Mouse (Mus musculus): ENCODE results near the gene Mex3d. TPM values are rescaled to one million over a fixed set of nuclear protein-coding genes. Genes with fewer than 3 reads are reported as not detected.

Mex3d gene
- 0.78 and 0.92 TPM in 2 replicates for polyA plus RNA-seq (2015; fragmentation: Nextera tagmentation; extraction: Ambion mirVana)

DNA sequence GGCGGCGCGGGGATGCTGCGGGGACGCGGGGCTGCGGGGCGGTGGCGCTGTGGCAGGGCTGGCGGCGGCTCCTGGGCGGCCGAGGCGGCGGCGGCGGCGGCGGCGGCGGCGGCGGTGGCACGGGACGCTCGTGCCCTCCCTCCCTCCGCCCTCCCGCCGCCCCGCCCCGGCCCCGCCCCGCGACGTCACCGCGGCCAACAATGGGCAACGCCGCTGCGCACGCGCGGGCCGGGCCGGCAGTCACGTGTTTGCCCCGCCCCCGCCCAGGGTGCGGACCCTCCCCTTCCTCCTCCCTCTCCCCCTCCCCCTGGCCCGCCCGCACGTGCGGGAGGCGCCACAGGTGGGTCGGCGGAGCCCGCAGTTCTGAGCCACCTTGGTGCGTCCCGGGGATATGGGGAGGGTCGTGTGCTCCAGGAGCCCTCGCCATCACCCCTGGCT is at the start of gene Mex3d:
Gene Mex3d (minus strand): TSS at position 138 of the 438 bp plus-strand sequence.
- Histone ChIP-seq H3K4me3 (replicated peaks) (peak within 1 kb of the TSS; percentile 71), H3K27ac (replicated peaks) (peak within 1 kb of the TSS; percentile 62), H3K4me2 (peak within 1 kb of the TSS; percentile 99), H3K9me3 (replicated peaks) (no peaks in the 10 kb centered on the region), H3K27me3 (peaks cover 19% of the 10 kb centered on the region), H3K9ac (peak within 1 kb of the TSS; percentile 72), H3K36me3 (replicated peaks) (peaks cover 21% of the 10 kb centered on the region), H3K4me1 (replicated peaks) (peaks cover 60% of the 10 kb centered on the region)
- ATAC-seq (ENCODE audit: insufficient read depth) = peak; percentile 42; the same call in 1 of the 2 replicates
- WGBS (ENCODE audit: insufficient replicate concordance) = 2% methylated on average over 30 of the region's 61 CpGs

GRCm38 (mm10) chr10:80436276-80436675 is 48.8 kb upstream of the Mex3d start:
- Histone ChIP-seq H3K27me3 (no peaks in the 10 kb centered on the region; the same call in 1 of the 2 replicates), H3K4me1 (replicated peaks) (peaks cover 54% of the 10 kb centered on the region), H3K4me2 (peak overlapping the region; percentile 84), H3K9ac (peak overlapping the region; percentile 22; the same call in 1 of the 2 replicates), H3K4me3 (replicated peaks) (peak overlapping the region; percentile 1; the same call in 1 of the 2 replicates), H3K9me3 (replicated peaks) (no peaks in the 10 kb centered on the region), H3K36me3 (replicated peaks) (peaks cover under 1% of the 10 kb centered on the region; the same call in 1 of the 2 replicates), H3K27ac (replicated peaks) (peak overlapping the region; percentile 98)
- ATAC-seq (ENCODE audit: insufficient read depth) = no peak
- WGBS (ENCODE audit: insufficient replicate concordance) = 17% methylated on average over 9 of the region's 9 CpGs

DNA sequence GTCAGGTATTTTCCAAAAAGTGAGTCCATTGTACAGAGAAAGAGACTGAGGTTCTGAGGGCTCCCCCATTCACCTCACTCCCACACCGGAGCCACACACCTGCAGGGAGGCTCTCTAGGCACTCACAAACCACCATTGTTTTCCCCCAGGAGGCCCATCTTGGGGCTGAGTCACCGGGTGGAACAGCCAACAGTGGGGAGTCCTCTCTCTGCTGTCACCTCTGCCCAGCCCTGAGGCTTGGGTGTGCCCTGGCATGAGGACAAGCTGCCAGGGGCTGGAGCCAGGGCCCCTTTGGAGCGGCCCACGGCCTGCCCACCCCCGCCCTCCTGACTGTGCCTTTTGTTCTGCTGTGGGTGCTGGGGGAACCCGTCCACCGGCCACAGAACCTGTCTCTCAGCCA is 48.3 kb upstream of the Mex3d start:
- peaks cover 5% of the 10 kb centered on the region for H3K36me3 ChIP-seq (replicated peaks)
- peak overlapping the region; percentile 1; the same call in 1 of the 2 replicates for H3K4me3 ChIP-seq (replicated peaks)
- ATAC-seq (ENCODE audit: insufficient read depth) = peak; percentile 13; the same call in 1 of the 2 replicates
- no peaks in the 10 kb centered on the region for H3K9me3 ChIP-seq (replicated peaks)
- H3K27ac ChIP-seq (replicated peaks) = peak overlapping the region; percentile 98
- peaks cover 59% of the 10 kb centered on the region for H3K4me1 ChIP-seq (replicated peaks)
- no peaks in the 10 kb centered on the region; the same call in 1 of the 2 replicates for H3K27me3 ChIP-seq
- H3K9ac ChIP-seq = peak overlapping the region; percentile 22
- WGBS (ENCODE audit: insufficient replicate concordance) = 13% methylated on average over 7 of the region's 7 CpGs
- H3K4me2 ChIP-seq = peak overlapping the region; percentile 84

DNA sequence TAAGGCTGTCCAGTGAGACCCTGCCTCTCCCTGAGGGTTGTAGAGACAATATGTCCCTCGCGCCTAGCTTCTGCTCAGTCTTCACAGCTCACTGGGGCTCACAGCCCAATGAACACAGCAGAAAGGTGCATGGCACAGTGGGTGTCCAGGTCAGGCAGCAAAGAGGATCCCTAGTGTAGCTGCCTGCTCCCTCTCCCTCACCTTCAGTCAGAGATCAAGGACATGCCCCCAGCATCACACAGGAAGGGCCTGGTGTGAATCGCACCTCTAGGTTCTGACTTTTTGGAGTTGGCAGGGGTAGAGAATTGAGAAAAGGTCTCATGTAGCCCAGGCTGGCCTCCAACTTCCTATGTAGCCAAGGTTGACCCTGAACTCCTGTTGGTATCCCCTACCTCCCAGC is 47.4 kb upstream of the Mex3d start:
- 77% methylated on average over 3 of the region's 3 CpGs for WGBS (ENCODE audit: insufficient replicate concordance)
- Histone ChIP-seq H3K4me2 (peak overlapping the region; percentile 84), H3K36me3 (replicated peaks) (peaks cover 15% of the 10 kb centered on the region), H3K27ac (replicated peaks) (peak overlapping the region; percentile 98), H3K4me3 (replicated peaks) (peak overlapping the region; percentile 100), H3K9me3 (replicated peaks) (no peaks in the 10 kb centered on the region), H3K4me1 (replicated peaks) (peaks cover 69% of the 10 kb centered on the region), H3K27me3 (no peaks in the 10 kb centered on the region; the same call in 1 of the 2 replicates), H3K9ac (peak overlapping the region; percentile 25; the same call in 1 of the 2 replicates)
- ATAC-seq (ENCODE audit: insufficient read depth) = no peak

- peak overlapping the region; percentile 41 for H3K9ac ChIP-seq
- H3K4me3 ChIP-seq (replicated peaks) = peak overlapping the region; percentile 100
- peak; percentile 0; the same call in 1 of the 2 replicates for ATAC-seq (ENCODE audit: insufficient read depth)
- no peaks in the 10 kb centered on the region; the same call in 1 of the 2 replicates for H3K27me3 ChIP-seq
- 8% methylated on average over 8 of the region's 8 CpGs for WGBS (ENCODE audit: insufficient replicate concordance)
- H3K27ac ChIP-seq (replicated peaks) = peak overlapping the region; percentile 98
- H3K9me3 ChIP-seq (replicated peaks) = no peaks in the 10 kb centered on the region
- peaks cover 21% of the 10 kb centered on the region for H3K36me3 ChIP-seq (replicated peaks)
- H3K4me2 ChIP-seq = peak overlapping the region; percentile 84
- H3K4me1 ChIP-seq (replicated peaks) = peaks cover 72% of the 10 kb centered on the region
These were observed 46.8 kb upstream of the Mex3d start for GRCm38 (mm10) chr10:80434233-80434592.

DNA sequence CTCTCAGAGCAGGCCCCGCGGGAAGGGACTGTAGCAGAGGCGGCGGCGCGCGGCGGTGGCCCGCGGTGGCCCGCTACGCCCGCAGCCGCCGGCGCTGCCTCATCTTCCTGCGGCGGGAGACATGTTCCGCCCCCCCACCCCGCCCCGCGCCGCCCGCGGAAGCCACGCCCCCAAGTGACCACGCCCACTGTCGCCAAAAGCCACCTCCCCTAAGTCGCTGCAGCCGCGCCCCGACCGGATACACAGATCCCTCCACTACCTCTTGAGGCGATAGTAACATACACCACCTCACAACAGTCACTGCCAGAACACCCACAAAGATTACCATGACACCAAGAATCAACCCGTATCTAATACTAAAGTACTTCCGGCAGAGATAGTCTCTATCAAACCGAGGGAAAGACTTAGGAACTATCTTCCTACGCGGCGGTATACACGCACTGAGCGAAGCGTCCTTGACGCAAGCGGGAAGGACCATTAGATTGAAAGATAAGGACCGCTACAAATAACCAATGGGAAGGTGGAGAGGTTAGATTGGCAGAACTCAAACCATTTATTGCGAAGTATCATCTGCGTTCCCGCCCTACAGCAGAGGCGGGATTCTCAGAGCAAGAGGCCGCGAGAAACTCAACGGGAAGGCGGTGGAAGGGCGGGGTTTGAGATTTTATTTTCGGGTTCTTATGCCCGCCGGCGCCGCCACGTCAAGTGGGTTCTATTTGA is 46.2 kb upstream of the Mex3d start, which contains the start of gene Tcf3:
Gene Tcf3 (minus strand): TSS at position 135 of the 720 bp plus-strand sequence.
- Histone ChIP-seq H3K9ac (peak within 1 kb of the TSS; percentile 100), H3K9me3 (replicated peaks) (no peaks in the 10 kb centered on the region), H3K4me1 (replicated peaks) (peaks cover 72% of the 10 kb centered on the region), H3K36me3 (replicated peaks) (peaks cover 26% of the 10 kb centered on the region), H3K4me3 (replicated peaks) (peak within 1 kb of the TSS; percentile 100), H3K27ac (replicated peaks) (peak within 1 kb of the TSS; percentile 98), H3K27me3 (no peaks in the 10 kb centered on the region; the same call in 1 of the 2 replicates), H3K4me2 (peak within 1 kb of the TSS; percentile 84)
- ATAC-seq (ENCODE audit: insufficient read depth) = peak; percentile 88
- under 1% methylated on average over 60 of the region's 61 CpGs for WGBS (ENCODE audit: insufficient replicate concordance)

GRCm38 (mm10) chr10:80432936-80433512 is 45.6 kb upstream of the Mex3d start:
- peaks cover 70% of the 10 kb centered on the region for H3K4me1 ChIP-seq (replicated peaks)
- under 1% methylated on average over 60 of the region's 60 CpGs for WGBS (ENCODE audit: insufficient replicate concordance)
- no peak for ATAC-seq (ENCODE audit: insufficient read depth)

DNA sequence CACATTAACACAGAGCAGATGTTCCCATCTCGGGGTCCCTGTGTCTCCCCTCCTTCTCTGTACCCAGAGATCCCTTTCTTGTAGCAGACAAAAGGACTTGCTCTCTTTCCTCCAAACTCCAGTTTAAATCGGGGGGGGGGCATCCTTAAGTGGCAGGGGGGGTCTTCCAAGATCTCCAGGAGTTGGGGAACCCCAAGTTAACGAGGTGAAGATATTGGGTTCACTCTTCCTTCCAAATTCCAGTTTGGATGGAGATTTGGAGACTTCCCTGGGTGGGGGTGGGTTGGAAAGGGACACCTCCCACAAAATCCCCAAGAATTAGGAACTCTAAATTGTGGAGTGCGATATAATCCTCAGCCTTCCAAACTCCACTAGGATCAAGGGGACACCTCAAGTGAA is 44.9 kb upstream of the Mex3d start:
- Histone ChIP-seq H3K4me2 (peak overlapping the region; percentile 84), H3K9me3 (replicated peaks) (no peaks in the 10 kb centered on the region), H3K4me1 (replicated peaks) (peaks cover 66% of the 10 kb centered on the region), H3K27ac (replicated peaks) (peak overlapping the region; percentile 98), H3K36me3 (replicated peaks) (peaks cover 39% of the 10 kb centered on the region), H3K4me3 (replicated peaks) (peak overlapping the region; percentile 100), H3K9ac (peak overlapping the region; percentile 100), H3K27me3 (no peaks in the 10 kb centered on the region)
- no peak for ATAC-seq (ENCODE audit: insufficient read depth)
- WGBS (ENCODE audit: insufficient replicate concordance) = 2% methylated on average over 4 of the region's 4 CpGs

More at GRCm38 (mm10) chr10:80432936-80433512, 45.6 kb upstream of the Mex3d start:
- Histone ChIP-seq H3K27ac (replicated peaks) (peak overlapping the region; percentile 98), H3K27me3 (no peaks in the 10 kb centered on the region; the same call in 1 of the 2 replicates), H3K9me3 (replicated peaks) (no peaks in the 10 kb centered on the region), H3K9ac (peak overlapping the region; percentile 100), H3K36me3 (replicated peaks) (peaks cover 33% of the 10 kb centered on the region), H3K4me2 (peak overlapping the region; percentile 84), H3K4me3 (replicated peaks) (peak overlapping the region; percentile 100)

DNA sequence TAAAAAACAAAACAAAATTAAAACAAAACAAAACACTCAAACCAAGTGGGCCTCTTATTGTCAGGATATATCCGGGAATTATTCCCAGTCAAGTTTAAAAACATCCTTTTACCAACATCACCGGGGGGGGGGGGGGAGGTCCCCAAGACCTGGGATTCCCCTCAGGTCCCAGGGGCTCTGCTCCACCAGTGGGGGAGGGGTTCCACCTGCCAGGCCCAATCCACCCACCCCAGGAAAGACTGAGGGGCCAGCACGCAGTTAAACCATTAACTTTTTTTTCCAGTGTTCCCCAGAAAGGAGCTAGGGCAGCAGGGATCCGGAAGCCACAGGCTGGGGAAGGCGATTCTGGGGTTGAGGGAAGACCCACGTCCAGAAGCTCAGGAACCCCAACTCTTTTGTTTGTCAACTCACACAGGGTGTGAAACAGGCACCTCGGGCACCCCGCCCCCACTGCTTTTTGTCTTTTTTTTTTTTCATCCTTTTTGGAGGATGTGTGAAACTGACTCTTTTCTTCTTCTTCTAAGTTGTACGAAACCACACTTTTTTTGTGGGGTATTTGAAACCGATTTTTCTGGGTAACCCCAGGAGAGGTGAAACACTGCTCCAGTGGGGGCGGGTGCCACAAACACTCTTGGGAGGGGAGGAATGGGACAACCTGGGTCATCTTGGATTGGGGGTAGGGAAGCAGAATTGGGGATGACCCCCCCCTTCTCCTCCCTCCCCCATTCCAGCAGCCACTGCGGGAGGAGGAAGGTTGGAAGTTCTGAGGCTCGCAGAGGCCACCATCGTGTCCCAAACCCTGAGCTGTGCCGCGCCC is 44.3 kb upstream of the Mex3d start:
- WGBS (ENCODE audit: insufficient replicate concordance) = 24% methylated on average over 16 of the region's 16 CpGs
- Histone ChIP-seq H3K4me2 (peak overlapping the region; percentile 84), H3K9ac (peak overlapping the region; percentile 100), H3K4me1 (replicated peaks) (peaks cover 63% of the 10 kb centered on the region), H3K27ac (replicated peaks) (peak overlapping the region; percentile 98), H3K9me3 (replicated peaks) (no peaks in the 10 kb centered on the region), H3K4me3 (replicated peaks) (peak overlapping the region; percentile 100), H3K27me3 (no peaks in the 10 kb centered on the region), H3K36me3 (replicated peaks) (peaks cover 45% of the 10 kb centered on the region)
- no peak for ATAC-seq (ENCODE audit: insufficient read depth)

DNA sequence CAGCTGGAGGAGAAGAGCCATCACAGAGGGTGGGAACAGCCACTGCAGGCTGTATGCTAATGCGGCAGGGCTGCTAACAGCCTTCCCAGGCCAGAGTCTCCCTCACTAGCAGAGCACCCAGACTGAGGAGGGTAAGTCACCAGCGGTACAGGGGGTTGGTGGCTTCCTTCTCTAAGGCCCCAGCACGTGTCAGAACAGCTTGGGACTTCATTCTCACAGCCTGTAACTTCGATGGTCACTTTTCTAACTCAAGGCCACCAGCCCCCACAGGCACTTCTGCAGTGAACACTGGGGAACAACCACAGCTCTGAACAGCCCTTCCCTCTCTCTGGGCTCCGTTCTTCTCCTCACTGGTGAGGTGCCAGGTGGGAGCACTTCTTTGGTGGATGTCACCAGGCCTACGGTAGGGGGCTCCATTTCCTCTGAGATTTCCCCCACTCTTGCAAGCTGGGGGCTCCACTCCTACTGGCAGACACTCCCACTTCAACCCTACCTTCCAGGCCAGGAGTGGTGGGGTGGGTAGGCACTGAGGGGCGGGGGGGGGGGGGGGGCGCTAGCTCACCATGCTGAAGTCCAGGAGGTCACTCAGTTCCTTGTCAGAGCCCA is 43.0 kb upstream of the Mex3d start:
- Histone ChIP-seq H3K27ac (replicated peaks) (peak overlapping the region; percentile 98; the same call in 1 of the 2 replicates), H3K4me2 (peak overlapping the region; percentile 84; the same call in 1 of the 2 replicates), H3K9ac (no peak overlapping the region), H3K36me3 (replicated peaks) (peaks cover 58% of the 10 kb centered on the region), H3K9me3 (replicated peaks) (0 out of 2 replicates have a peak, but pooled peaks cover 3% of the 10 kb centered on the region), H3K4me1 (replicated peaks) (peaks cover 50% of the 10 kb centered on the region), H3K27me3 (no peaks in the 10 kb centered on the region), H3K4me3 (replicated peaks) (no peak overlapping the region)
- ATAC-seq (ENCODE audit: insufficient read depth) = no peak
- 65% methylated on average over 8 of the region's 8 CpGs for WGBS (ENCODE audit: insufficient replicate concordance)

Data from liver, embryonic 15.5 days (tissue).